Mouse (Mus musculus) adrenal gland, postnatal 25 days (tissue): ENCODE measurements around the gene Per2. TPM values are rescaled to one million over a fixed set of nuclear protein-coding genes. Genes with fewer than 3 reads are reported as not detected.
"Not testable (repeated sequence)": the region's sequence is repeated elsewhere in the genome, so short reads cannot be mapped to it uniquely, and the experiment has no call there.

Source experiments
- DNase-seq: peaks from one replicate; pipeline ENCODE4 v3.0.0; 2021; ENCODE audit warnings: mixed read lengths
- long read RNA-seq: library from polyadenylated mRNA; stranded (forward); transcript quantifications from one replicate; pipeline ENCODE4 v2.0.0, GENCODE M21; 2021
- total RNA-seq: library from RNA; stranded (reverse); gene quantifications from 2 replicates; pipeline ENCODE4 v1.2.3, GENCODE M21; 2021

Per2 gene
- total RNA-seq = 37.4 and 37.5 TPM in 2 replicates
- long read RNA-seq, partial matches to known transcripts = 9 of 13 reads
- long read RNA-seq, other reads (novel, unspliced or antisense) = 4 of 13 reads

GRCm38 (mm10) chr1:91459059-91459809, at the start of gene Per2:
Gene Per2, minus strand, starts transcription at chr1:91459324.
- peak; percentile 97 for DNase-seq

GRCm38 (mm10) chr1:91504615-91505014, 45.5 kb upstream of the Per2 start:
- DNase-seq = no peak

- no peak for DNase-seq
Measured at GRCm38 (mm10) chr1:91498579-91498978, 39.5 kb upstream of the Per2 start.

- DNase-seq = no peak
Measured at GRCm38 (mm10) chr1:91495321-91495720, 36.2 kb upstream of the Per2 start.

GRCm38 (mm10) chr1:91494457-91495140, 35.5 kb upstream of the Per2 start, which contains the start of gene Traf3ip1:
Gene Traf3ip1, plus strand, starts transcription at chr1:91494647.
- peak; percentile 97 for DNase-seq

GRCm38 (mm10) chr1:91493938-91494337, 34.8 kb upstream of the Per2 start:
- no peak for DNase-seq

GRCm38 (mm10) chr1:91492740-91493139, 33.6 kb upstream of the Per2 start:
- DNase-seq = no peak

- no peak for DNase-seq
Measured at GRCm38 (mm10) chr1:91490322-91490721, 31.2 kb upstream of the Per2 start.

GRCm38 (mm10) chr1:91486165-91486564, 27.0 kb upstream of the Per2 start:
- DNase-seq = no peak

- no peak for DNase-seq
Measured at GRCm38 (mm10) chr1:91485422-91485821, 26.3 kb upstream of the Per2 start.

- DNase-seq = no peak
Measured at GRCm38 (mm10) chr1:91484011-91484346, 24.9 kb upstream of the Per2 start.

GRCm38 (mm10) chr1:91483304-91484010, 24.3 kb upstream of the Per2 start:
- DNase-seq = peak; percentile 93

- DNase-seq = no peak
Measured at GRCm38 (mm10) chr1:91482616-91483211, 23.6 kb upstream of the Per2 start.

GRCm38 (mm10) chr1:91478958-91479357, 19.8 kb upstream of the Per2 start:
- no peak for DNase-seq

- DNase-seq = not testable (repeated sequence)
Measured at GRCm38 (mm10) chr1:91478145-91478544, 19.0 kb upstream of the Per2 start.

- DNase-seq = no peak
Measured at GRCm38 (mm10) chr1:91469888-91470419, 10.8 kb upstream of the Per2 start.

- DNase-seq = no peak
Measured at GRCm38 (mm10) chr1:91466186-91466585, 7.1 kb upstream of the Per2 start.

GRCm38 (mm10) chr1:91465244-91465643, 6.1 kb upstream of the Per2 start:
- no peak for DNase-seq

- DNase-seq = peak; percentile 44
Measured at GRCm38 (mm10) chr1:91464436-91464835, 5.3 kb upstream of the Per2 start.

GRCm38 (mm10) chr1:91463336-91463995, 4.3 kb upstream of the Per2 start:
- peak; percentile 62 for DNase-seq

GRCm38 (mm10) chr1:91460564-91460963, 1.4 kb upstream of the Per2 start:
- DNase-seq = no peak

GRCm38 (mm10) chr1:91460069-91460468, 945 bp upstream of the Per2 start:
- DNase-seq = no peak
